Mouse (Mus musculus): ENCODE measurements at regions not wholly inside any gene's neighbourhood (a gene's known extent, or its start where the extent isn't known, plus 50 kb on each side); places are given as distances from the start of the nearest gene placed in this dataset.

- in situ Hi-C loops (cut with MboI; ENCODE audit: low pct_ligation_motif_present, low pct_unique_long_range_greater_than_20kb, low sequenced_read_pairs), result no loop called here
- no peak for DNase-seq (ENCODE audit: extremely low read depth)
Observed at GRCm38 (mm10) chr5:39126270-39126691, 249.7 kb upstream of the Clnk start.

GRCm38 (mm10) chr5:39110336-39110735, 233.7 kb upstream of the Clnk start:
- no peaks in the 10 kb centered on the region for H3K36me3 ChIP-seq (replicated peaks in 1 of 2; ENCODE audit: control insufficient read depth in 1 of 2, insufficient read depth in 1 of 2, low read length in 1 of 2)
- H3K4me1 ChIP-seq (ENCODE audit: control insufficient read depth in 1 of 2, insufficient read depth in 2 of 2), result no peaks in the 10 kb centered on the region
- no peaks in the 10 kb centered on the region for H3K9me3 ChIP-seq (replicated peaks; ENCODE audit: low read length)
- H3K4me3 ChIP-seq (replicated peaks in 1 of 3; ENCODE audit: low read depth in 2 of 3, low read length in 2 of 3, poor library complexity in 1 of 3), result no peak overlapping the region
- no peak overlapping the region for H3K4me2 ChIP-seq (ENCODE audit: insufficient read depth, low read depth, poor library complexity, severe bottlenecking)
- TF ChIP-seq RAD21 (IDR thresholded peaks at IDR 0.05; ENCODE audit: low read depth, low read length) (no peak), ZNF384 (IDR thresholded peaks at IDR 0.05; ENCODE audit: low read depth, low read length) (no peak), ZC3H11A (IDR thresholded peaks at IDR 0.05; ENCODE audit: low read depth, low read length) (no peak), TBP (conservative IDR thresholded peaks at IDR 0.05; ENCODE audit: low read depth, low read length) (no peak), EP300 (IDR thresholded peaks at IDR 0.05; ENCODE audit: low read length) (no peak), IRF4 (IDR thresholded peaks at IDR 0.05; ENCODE audit: low read depth, low read length) (no peak), CHD2 (IDR thresholded peaks at IDR 0.05; ENCODE audit: low read length) (no peak), MAX (IDR thresholded peaks at IDR 0.05; ENCODE audit: low read length) (no peak), E2F4 (IDR thresholded peaks at IDR 0.05; ENCODE audit: insufficient replicate concordance, low read depth, low read length) (no peak), GABPA (IDR thresholded peaks at IDR 0.05; ENCODE audit: insufficient replicate concordance, low read depth, low read length) (no peak), USF2 (conservative IDR thresholded peaks at IDR 0.05; ENCODE audit: low read depth, low read length) (no peak), TCF12 (IDR thresholded peaks at IDR 0.05; ENCODE audit: low read depth, low read length) (no peak), BHLHE40 (IDR thresholded peaks at IDR 0.05; ENCODE audit: low read depth, low read length) (no peak), ELF1 (IDR thresholded peaks at IDR 0.05; ENCODE audit: low read depth, low read length) (no peak), MAFK (IDR thresholded peaks at IDR 0.05; ENCODE audit: insufficient replicate concordance, low read length) (no peak), HCFC1 (IDR thresholded peaks at IDR 0.05; ENCODE audit: low read depth, low read length) (no peak), POLR2AphosphoS2 (IDR thresholded peaks at IDR 0.05; ENCODE audit: low read depth, low read length) (no peak), CHD1 (IDR thresholded peaks at IDR 0.05; ENCODE audit: low read depth, low read length) (no peak), KAT2A (IDR thresholded peaks at IDR 0.05; ENCODE audit: insufficient replicate concordance, low read length) (no peak)
- no peak for DNase-seq (ENCODE audit: extremely low read depth)
- in situ Hi-C loops (cut with MboI; ENCODE audit: low pct_ligation_motif_present, low pct_unique_long_range_greater_than_20kb, low sequenced_read_pairs), result no loop called here
- no peaks in the 10 kb centered on the region for H3K27me3 ChIP-seq (replicated peaks)
- no peaks in the 10 kb centered on the region for H3K79me2 ChIP-seq (replicated peaks; ENCODE audit: control insufficient read depth, extremely low read depth, insufficient read depth, poor library complexity, severe bottlenecking)
- no peak overlapping the region for H3K27ac ChIP-seq (ENCODE audit: insufficient read depth, low read depth)
- dilution Hi-C loops (cut with MboI; ENCODE audit: extremely low pct_ligation_motif_present, extremely low pct_unique_long_range_greater_than_20kb, low sequenced_read_pairs), result no loop called here
- no peak overlapping the region for H3K9ac ChIP-seq (ENCODE audit: insufficient read depth, low read depth)

More at GRCm38 (mm10) chr5:39126270-39126691, 249.7 kb upstream of the Clnk start:
- Histone ChIP-seq H3K27me3 (replicated peaks) (no peaks in the 10 kb centered on the region), H3K4me2 (ENCODE audit: insufficient read depth, low read depth, poor library complexity, severe bottlenecking) (no peak overlapping the region), H3K4me1 (ENCODE audit: control insufficient read depth in 1 of 2, insufficient read depth in 2 of 2) (no peaks in the 10 kb centered on the region), H3K36me3 (replicated peaks in 1 of 2; ENCODE audit: control insufficient read depth in 1 of 2, insufficient read depth in 1 of 2, low read length in 1 of 2) (no peaks in the 10 kb centered on the region), H3K27ac (ENCODE audit: insufficient read depth, low read depth) (no peak overlapping the region), H3K9me3 (replicated peaks; ENCODE audit: low read length) (no peaks in the 10 kb centered on the region), H3K79me2 (replicated peaks; ENCODE audit: control insufficient read depth, extremely low read depth, insufficient read depth, poor library complexity, severe bottlenecking) (no peaks in the 10 kb centered on the region), H3K9ac (ENCODE audit: insufficient read depth, low read depth) (no peak overlapping the region), H3K4me3 (replicated peaks in 1 of 3; ENCODE audit: low read depth in 2 of 3, low read length in 2 of 3, poor library complexity in 1 of 3) (no peak overlapping the region)
- dilution Hi-C loops (cut with MboI; ENCODE audit: extremely low pct_ligation_motif_present, extremely low pct_unique_long_range_greater_than_20kb, low sequenced_read_pairs), result no loop called here
- TF ChIP-seq CTCF (conservative IDR thresholded peaks at IDR 0.05 in 1 of 2, IDR thresholded peaks at IDR 0.05 in 1 of 2; ENCODE audit: low read depth in 2 of 2, low read length in 2 of 2) (no peak), E2F4 (IDR thresholded peaks at IDR 0.05; ENCODE audit: insufficient replicate concordance, low read depth, low read length) (no peak), USF2 (conservative IDR thresholded peaks at IDR 0.05; ENCODE audit: low read depth, low read length) (no peak), KAT2A (IDR thresholded peaks at IDR 0.05; ENCODE audit: insufficient replicate concordance, low read length) (no peak), ETS1 (conservative IDR thresholded peaks at IDR 0.05; ENCODE audit: low read depth, low read length) (no peak), ZKSCAN1 (IDR thresholded peaks at IDR 0.05; ENCODE audit: borderline replicate concordance, low read depth, low read length) (no peak), ZC3H11A (IDR thresholded peaks at IDR 0.05; ENCODE audit: low read depth, low read length) (no peak), PAX5 (IDR thresholded peaks at IDR 0.05; ENCODE audit: low read length) (no peak), GABPA (IDR thresholded peaks at IDR 0.05; ENCODE audit: insufficient replicate concordance, low read depth, low read length) (no peak), MAFK (IDR thresholded peaks at IDR 0.05; ENCODE audit: insufficient replicate concordance, low read length) (no peak), ZMIZ1 (IDR thresholded peaks at IDR 0.05; ENCODE audit: low read depth, low read length) (no peak)
